Mouse (Mus musculus) layer of hippocampus, adult 2 months (tissue): ENCODE measurements around the gene Hnrnph3. TPM values are rescaled to one million over a fixed set of nuclear protein-coding genes. Genes with fewer than 3 reads are reported as not detected.

Source experiments
- DNase-seq, 2 experiments: peaks; one replicate each; pipeline ENCODE4 v3.0.0; 2022; ENCODE audit warnings: low spot score in 2 of 2
- H3K27ac ChIP-seq: fragments of 200-600 bp; 2 replicates; pipeline ENCODE4 v1.8.1; 2022
- H3K4me3 ChIP-seq: fragments of 200-600 bp; 2 replicates; pipeline ENCODE4 v1.8.1; 2022; ENCODE audit warnings: mild to moderate bottlenecking
- CTCF ChIP-seq: fragments of 200-600 bp; conservative IDR thresholded peaks from 2 replicates; pipeline ENCODE4 v1.8.1; 2022; ENCODE audit warnings: antibody characterized with exemption, mild to moderate bottlenecking, moderate library complexity
- total RNA-seq, 2 experiments: library from RNA; stranded (reverse); gene quantifications; 2 replicates each; pipeline ENCODE4 v1.2.3; 2021

The Hnrnph3 gene
- total RNA-seq, 2 experiments from 2014 or later: 51.1 to 65.3 TPM

DNA sequence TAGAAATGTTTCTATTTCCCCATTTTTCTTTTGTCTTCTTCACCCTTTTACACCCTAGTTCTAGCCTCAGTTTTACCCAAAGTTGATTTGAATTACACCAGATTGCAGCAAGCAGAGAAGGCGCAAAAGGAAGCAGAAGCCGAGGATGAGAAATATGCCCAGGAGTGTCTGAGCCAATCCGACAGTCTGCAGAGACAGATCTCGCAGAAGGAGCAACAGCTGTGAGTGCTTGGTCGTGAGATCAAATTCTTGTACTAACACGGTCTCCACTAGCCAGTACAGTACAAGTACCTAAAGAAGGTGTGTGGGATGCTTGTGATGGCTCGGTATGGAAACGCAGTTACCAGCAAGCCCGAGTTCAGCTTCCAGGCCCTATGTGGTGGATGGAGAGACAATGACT lies 19.5 kb downstream of the Hnrnph3 start:
- peak; percentile 63 for DNase-seq
- Histone ChIP-seq H3K27ac (no peak overlapping the region; the same call in 1 of the 2 replicates), H3K4me3 (no peak overlapping the region)
- TF ChIP-seq CTCF: no peak

DNA sequence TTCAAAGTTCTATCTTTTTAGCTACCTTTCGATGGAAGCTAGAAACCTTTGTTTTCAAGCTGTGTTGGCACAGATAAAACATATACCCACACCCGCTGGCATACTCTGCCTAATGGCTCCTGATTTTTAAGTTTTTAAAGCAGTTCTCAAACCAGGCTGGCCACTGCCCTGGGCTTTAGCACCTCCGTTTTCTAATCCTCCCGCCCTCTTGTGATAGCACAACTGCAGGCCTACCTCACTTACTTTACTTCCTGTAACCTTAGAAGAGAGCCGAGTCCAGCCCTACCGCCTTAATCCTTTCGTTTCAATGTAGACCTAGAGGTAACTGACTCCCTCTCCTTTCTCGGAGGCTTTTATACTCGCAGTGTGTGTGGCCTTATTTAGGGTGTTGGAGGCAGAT lies 20.8 kb downstream of the Hnrnph3 start:
- DNase-seq: no peak
- H3K4me3 ChIP-seq: no peak overlapping the region
- H3K27ac ChIP-seq: no peak overlapping the region
- no peak for TF ChIP-seq CTCF

DNA sequence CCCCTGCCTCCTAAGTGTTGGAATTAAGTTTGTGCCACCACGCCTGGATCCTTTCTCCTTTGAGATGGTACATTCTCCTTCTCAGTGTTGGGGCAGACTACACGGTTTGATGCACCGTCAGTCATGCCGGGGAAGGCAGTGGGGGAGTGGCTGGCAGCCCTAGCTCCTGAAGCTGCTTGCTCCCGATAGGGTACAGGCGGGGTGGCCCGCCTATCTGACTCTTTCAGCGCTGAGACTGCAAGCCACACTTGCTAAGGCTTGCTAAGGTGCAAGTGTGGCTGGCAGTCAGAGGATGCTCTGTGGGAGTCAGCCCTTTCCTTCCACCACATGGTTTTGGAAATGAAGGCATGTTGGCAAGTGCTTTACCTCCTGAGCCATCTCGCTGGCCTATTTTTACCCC lies 23.4 kb downstream of the Hnrnph3 start:
- DNase-seq: no peak
- no peak for TF ChIP-seq CTCF
- H3K27ac ChIP-seq: no peak overlapping the region

DNA sequence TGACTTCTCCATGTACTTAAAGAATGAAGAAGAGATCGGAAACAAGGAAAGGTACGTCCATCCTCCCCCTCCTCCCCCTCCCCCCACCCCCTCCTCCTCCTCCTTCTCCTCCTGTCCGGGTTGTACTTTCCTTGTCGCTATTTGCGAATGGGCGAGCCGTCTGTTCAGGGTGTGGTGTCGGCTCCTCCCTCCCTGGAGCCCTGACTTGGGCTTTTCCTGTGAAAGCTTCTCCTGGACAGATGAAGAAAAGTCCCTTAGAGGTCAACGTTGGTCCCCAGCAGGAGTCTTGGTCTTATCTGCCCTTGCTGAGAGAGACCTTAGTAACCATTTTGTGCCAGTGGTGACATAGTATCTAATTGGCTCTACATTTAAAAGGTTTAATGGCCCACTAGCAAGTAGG lies 30.0 kb downstream of the Hnrnph3 start:
- TF ChIP-seq CTCF: no peak
- H3K4me3 ChIP-seq: no peak overlapping the region
- no peak overlapping the region for H3K27ac ChIP-seq
- no peak for DNase-seq

More for the DNA sequence above, 23.4 kb downstream of the Hnrnph3 start:
- H3K4me3 ChIP-seq: no peak overlapping the region

DNA sequence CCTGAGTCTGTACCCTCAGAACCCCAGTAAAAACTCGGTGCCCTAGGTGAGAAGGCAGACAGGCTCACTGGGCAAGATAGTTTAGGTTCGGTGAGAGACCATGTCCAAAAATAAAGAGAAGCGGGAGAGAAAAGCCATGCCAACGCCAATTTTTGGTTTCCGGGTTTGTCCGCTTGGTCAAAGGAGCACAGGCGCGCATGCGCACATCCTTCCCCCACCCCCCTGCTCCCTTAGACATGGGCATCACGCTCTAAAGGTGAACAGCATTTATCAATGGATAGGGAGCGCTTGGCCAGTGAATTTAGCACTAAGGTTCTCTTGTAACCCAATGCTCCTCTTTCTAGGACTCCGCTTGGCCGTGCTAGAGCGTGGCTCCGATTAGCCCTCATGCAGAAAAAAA lies 33.4 kb downstream of the Hnrnph3 start:
- Histone ChIP-seq H3K4me3 (no peak overlapping the region), H3K27ac (no peak overlapping the region)
- no peak for TF ChIP-seq CTCF
- no peak for DNase-seq

DNA sequence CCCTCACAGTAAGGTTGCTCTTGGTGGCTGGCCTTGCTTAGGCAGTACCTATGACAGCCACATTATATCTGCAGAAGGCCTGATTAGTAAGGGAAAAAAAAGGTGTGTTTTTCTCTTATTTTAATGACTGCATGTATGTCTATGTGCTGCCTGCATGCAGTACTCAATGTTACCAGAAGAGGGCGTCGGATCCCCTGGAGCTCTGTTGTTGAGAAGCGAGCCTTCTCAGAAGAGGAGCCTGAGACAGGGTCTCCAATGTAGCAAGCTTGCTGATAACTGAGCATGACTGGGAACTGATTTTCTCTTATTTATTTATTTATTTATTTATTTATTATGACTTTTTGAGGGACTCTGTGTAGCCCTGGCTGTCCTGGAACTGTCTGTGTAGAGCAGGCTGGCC lies 36.7 kb downstream of the Hnrnph3 start:
- Histone ChIP-seq H3K4me3 (no peak overlapping the region), H3K27ac (peak overlapping the region; percentile 6; the same call in 1 of the 2 replicates)
- peak; percentile 82 for TF ChIP-seq CTCF
- peak in 1 of 2 experiments; percentile 45 for DNase-seq

DNA sequence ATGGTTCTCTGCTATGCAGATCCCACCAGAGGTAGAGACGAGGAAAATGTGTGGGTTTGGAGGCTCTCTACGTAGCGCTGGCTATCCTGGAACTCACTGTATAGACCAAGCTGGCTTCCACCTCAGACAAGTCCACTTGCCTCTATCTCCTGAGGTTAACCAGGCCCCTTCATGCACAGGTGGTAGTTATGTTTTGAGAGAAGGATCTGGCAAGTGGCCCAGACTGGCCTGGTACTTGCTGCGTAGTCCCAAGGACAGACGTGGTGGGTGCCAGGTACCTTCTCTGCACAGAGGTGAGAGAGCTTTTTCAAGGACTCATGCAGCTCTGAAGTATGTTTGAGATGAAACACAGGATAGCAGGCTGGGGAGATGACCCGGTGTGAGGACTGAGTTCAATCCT lies 39.5 kb downstream of the Hnrnph3 start:
- TF ChIP-seq CTCF: no peak
- Histone ChIP-seq H3K4me3 (no peak overlapping the region), H3K27ac (no peak overlapping the region)
- DNase-seq: no peak

DNA sequence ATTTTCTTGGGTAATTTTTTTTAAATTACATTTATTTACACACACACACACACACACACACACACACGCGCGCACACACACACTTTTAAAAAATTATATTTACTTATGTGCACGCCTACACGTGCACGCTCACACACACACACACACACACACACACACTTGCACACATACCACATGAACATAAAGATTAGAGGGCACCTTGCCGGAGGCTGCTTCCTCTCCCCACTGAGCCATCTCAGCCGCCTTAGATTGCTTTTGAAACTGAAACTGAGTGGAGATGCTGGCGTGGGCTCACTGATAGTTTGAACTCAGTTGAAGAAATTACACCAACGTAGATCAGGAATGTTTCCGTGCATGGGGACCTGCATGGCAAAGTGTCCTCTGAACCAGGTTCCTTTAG lies 39.9 kb downstream of the Hnrnph3 start:
- no peak for DNase-seq
- Histone ChIP-seq H3K4me3 (no peak overlapping the region), H3K27ac (no peak overlapping the region)
- TF ChIP-seq CTCF: no peak

DNA sequence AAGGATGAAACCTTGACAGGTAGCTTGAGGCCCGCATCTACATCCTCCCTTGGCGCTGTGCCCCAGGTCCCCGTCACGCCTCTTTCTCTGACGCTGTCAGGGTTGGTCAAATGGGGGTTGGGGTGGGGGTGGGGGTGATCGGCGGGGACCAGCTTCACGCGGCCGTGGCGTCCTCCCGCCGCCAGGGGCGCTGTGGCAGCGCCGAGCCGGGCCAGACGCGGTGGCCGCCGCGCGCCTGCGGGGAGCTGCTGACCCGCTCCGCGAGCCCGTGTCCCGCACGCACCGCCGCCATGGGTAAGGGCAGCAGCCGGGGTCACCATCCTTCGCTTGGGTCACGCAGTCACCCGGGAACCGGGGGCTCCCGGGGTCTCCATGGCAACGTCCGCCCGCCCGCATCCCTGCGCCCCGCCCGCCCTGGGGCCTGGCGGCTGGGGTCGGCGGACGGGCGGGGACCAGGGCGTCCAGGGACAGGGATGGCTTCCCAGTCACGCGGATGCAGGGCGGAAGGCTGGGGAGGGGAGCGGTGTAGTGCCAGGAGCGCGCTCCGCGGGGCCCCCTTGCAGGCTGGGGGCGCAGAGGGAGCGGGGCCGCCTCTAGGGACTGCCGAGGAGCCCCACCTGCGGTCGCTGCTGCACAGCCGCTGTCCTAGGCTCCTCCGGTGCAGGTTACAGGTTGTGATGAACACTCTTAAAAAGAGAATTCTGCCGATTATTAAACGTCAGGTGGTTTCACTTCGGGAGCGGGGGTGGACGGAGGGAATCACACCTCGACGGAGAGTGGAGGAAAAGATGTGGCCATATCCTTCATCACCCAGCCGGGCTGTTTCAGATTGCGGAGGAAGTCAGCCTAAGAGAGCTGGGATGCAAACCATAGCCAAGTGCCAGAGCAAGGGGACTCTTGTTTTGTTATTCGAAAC lies 43.7 kb downstream of the Hnrnph3 start, which contains the start of gene Rufy2:
Gene Rufy2, plus strand, starts transcription at position 185 of the 916 bp plus-strand sequence.
- H3K4me3 ChIP-seq: peak within 1 kb of the TSS; percentile 93
- H3K27ac ChIP-seq: peak within 1 kb of the TSS; percentile 97
- peak; percentile 89 for TF ChIP-seq CTCF
- DNase-seq: peak; percentile 81 to 90

DNA sequence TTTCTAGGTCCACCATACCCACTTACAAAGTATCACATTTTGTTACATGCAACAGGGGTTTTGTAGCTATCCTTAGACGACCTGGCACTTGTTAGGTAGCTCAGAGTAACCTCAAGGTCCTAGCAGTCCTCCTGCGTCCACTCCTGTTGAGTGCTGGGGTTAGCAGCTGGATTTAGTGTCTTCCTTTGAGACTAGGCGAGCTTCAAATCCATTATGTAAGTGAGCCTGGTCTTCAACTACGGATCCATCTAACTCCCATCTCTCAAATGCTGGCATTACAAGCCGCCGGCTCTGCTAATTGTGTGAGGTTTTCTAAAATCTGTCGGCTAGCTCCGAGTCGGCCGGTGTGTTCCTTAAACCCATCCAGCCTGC lies 44.4 kb downstream of the Hnrnph3 start:
- peak overlapping the region; percentile 97 for H3K27ac ChIP-seq
- no peak for TF ChIP-seq CTCF
- peak overlapping the region; percentile 93 for H3K4me3 ChIP-seq
- DNase-seq: no peak

DNA sequence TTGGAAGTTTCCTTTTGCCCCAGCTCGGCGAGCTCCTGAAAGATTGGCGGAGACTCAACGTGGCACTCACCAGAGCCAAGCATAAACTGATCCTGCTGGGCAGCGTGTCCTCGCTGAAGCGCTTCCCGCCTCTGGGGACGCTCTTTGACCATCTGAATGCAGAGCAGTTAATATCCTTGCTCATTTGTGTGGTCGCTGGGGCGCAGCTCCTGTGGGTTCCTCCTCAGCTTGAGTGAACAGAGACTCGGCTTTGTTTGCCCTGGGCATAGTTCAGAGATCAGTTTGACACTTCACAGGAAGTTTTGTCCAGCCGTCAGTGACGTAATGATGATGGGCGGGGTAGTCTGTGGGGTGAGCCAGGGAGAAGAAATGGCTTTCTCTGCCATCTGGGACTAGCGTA lies 52.2 kb downstream of the Hnrnph3 start:
- Histone ChIP-seq H3K27ac (no peak overlapping the region), H3K4me3 (no peak overlapping the region)
- peak; percentile 64 for TF ChIP-seq CTCF
- no peak for DNase-seq

DNA sequence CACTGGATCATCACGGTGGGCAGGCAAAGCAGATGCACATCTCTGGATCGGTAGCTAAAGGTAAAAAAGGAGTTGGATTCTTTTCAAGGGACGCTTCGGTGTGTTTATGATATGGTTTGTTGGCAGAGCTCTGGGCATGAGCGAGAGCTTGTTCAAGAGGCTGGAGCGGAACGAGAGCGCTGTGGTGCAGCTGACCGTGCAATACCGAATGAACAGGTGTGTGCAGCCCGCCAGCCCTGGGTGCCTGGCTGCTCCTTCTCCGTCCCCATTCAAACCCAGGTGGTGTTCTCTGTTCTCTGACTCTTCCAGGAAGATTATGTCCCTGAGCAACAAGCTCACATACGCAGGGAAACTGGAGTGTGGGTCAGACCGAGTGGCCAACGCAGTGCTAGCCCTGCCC lies 57.7 kb downstream of the Hnrnph3 start:
- no peak for TF ChIP-seq CTCF
- Histone ChIP-seq H3K27ac (no peak overlapping the region), H3K4me3 (no peak overlapping the region)
- DNase-seq: no peak

DNA sequence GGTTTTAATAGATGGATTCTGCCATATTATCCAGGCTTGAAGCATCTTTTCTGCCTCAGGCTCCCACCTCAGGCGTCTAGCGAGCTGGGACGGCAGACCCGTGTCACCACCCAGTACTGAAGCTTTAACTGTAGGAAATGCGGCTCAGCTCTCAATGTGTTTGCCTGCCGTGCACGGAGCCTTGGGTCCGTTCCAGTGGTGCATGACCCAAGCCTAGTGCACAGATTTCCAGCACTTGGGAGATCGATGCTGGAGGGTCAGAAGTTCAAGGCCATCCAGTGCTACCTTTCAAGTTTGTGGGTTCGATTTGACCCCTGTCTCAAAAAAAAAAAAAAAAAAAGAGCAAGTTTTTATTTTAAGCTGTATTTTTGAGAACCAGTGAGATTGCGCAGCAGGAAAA lies 58.2 kb downstream of the Hnrnph3 start:
- no peak overlapping the region for H3K4me3 ChIP-seq
- DNase-seq: no peak
- no peak overlapping the region for H3K27ac ChIP-seq
- no peak for TF ChIP-seq CTCF

Other genes with a start within 250 kb of the Hnrnph3 start
- 10 to 100 TPM; 59.4 to 60.6 TPM for gene Ccar1, start 231.9 kb downstream of the Hnrnph3 start, total RNA-seq
- gene Tet1, start 115.2 kb downstream of the Hnrnph3 start, total RNA-seq: 10 to 100 TPM; 16.2 TPM
- gene Slc25a16, start 103.6 kb downstream of the Hnrnph3 start, total RNA-seq: 10 to 100 TPM; 37.9 to 40.6 TPM
- gene Dna2, start 77.2 kb downstream of the Hnrnph3 start, total RNA-seq: 1 to 10 TPM in 1 of 2 experiments, under 1 TPM in 1; 0.97 to 1.1 TPM
- 10 to 100 TPM; 83.2 to 90.5 TPM for gene Rufy2, start 44.0 kb downstream of the Hnrnph3 start, total RNA-seq
- 1 to 10 TPM; 1.6 to 2.2 TPM for gene Pbld2, start 98 bp upstream of the Hnrnph3 start, total RNA-seq
- under 1 TPM; 0.15 to 0.82 TPM for gene Pbld1, start 35.9 kb upstream of the Hnrnph3 start, total RNA-seq
- gene Atoh7, start 75.4 kb upstream of the Hnrnph3 start, total RNA-seq: 1 to 10 TPM; 1.7 to 2.0 TPM
- gene Mypn, start 179.7 kb upstream of the Hnrnph3 start, total RNA-seq: 1 to 10 TPM; 1.5 to 1.6 TPM
- gene Herc4, start 219.6 kb upstream of the Hnrnph3 start, total RNA-seq: 10 to 100 TPM; 36.7 to 40.8 TPM